ENCODE assay signal across 17 mouse cellular contexts in genomic region chr11:101355916-101356315, GRCm38 (mm10). TPM values are rescaled to one million over a fixed set of nuclear protein-coding genes. Genes with fewer than 3 reads are reported as not detected.
"Had no signal": no experiment of that assay in that cellular context is flagged by ENCODE, and none has a peak within 500 bp of the region (broad histone marks: within the 10 kb centered on the region; RNA-seq: fewer than 3 reads in every experiment).

No protein-coding gene starts in this region.

- ATAC-seq: inflammation-experienced regulatory T-cells, adult 6 months; lung, postnatal 0 days; midbrain, embryonic 15.5 days had no signal

- H3K9ac ChIP-seq: liver, embryonic 13.5 days; lung, embryonic 14.5 days; midbrain, embryonic 12.5 days; midbrain, embryonic 15.5 days; neural tube, embryonic 13.5 days had no signal

- H3K36me3 ChIP-seq: liver, embryonic 13.5 days; midbrain, embryonic 12.5 days; midbrain, embryonic 15.5 days; neural tube, embryonic 13.5 days had no signal

- H3K4me1 ChIP-seq: midbrain, embryonic 12.5 days; midbrain, embryonic 15.5 days; neural tube, embryonic 13.5 days had no signal

- DNase-seq: layer of hippocampus, postnatal 36 days; liver, embryonic 13.5 days; lung, embryonic 14.5 days; retina, postnatal 1 day; right cerebral cortex, postnatal 25 days; thymus, adult 18-20 months; thymus, postnatal 36 days had no signal

- H3K27me3 ChIP-seq: midbrain, embryonic 12.5 days; midbrain, embryonic 15.5 days; neural tube, embryonic 13.5 days had no signal

- H3K4me2 ChIP-seq: liver, embryonic 13.5 days; lung, embryonic 14.5 days; midbrain, embryonic 12.5 days; midbrain, embryonic 15.5 days; neural tube, embryonic 13.5 days had no signal

- H3K27ac ChIP-seq: left cerebral cortex, adult 2 months; liver, embryonic 13.5 days; macrophage; midbrain, embryonic 12.5 days; midbrain, embryonic 15.5 days; neural tube, embryonic 13.5 days had no signal

- H3K9me3 ChIP-seq: liver, embryonic 13.5 days; midbrain, embryonic 12.5 days; midbrain, embryonic 15.5 days; neural tube, embryonic 13.5 days had no signal

- H3K4me3 ChIP-seq: left cerebral cortex, adult 2 months; liver, embryonic 13.5 days; midbrain, embryonic 12.5 days; midbrain, embryonic 15.5 days; neural tube, embryonic 13.5 days had no signal

RNA-seq across cellular contexts. Expression of gene G6pc, which starts 11.4 kb away (rescaled TPM):
- polyA plus RNA-seq: inflammation-experienced regulatory T-cells, adult 6 months; limb, embryonic 11.5 days; limb, embryonic 14.5 days; liver, embryonic 13.5 days; lung, embryonic 14.5 days; macrophage; midbrain, embryonic 12.5 days; midbrain, embryonic 15.5 days; neural tube, embryonic 13.5 days; testis, adult 2 months had no signal

RNA-seq across cellular contexts. Expression of gene Aoc3, which starts 25.5 kb away (rescaled TPM):
- polyA plus RNA-seq: inflammation-experienced regulatory T-cells, adult 6 months; limb, embryonic 11.5 days; macrophage; midbrain, embryonic 12.5 days; neural tube, embryonic 13.5 days had no signal
